Mouse (Mus musculus) kidney, postnatal 4 days (tissue): ENCODE results near the gene Ifitm3.
"Not testable (repeated sequence)": the region's sequence is repeated elsewhere in the genome, so short reads cannot be mapped to it uniquely, and the experiment has no call there.

ENCODE experiments used
- DNase-seq, 2 experiments: peaks; one replicate each; pipeline ENCODE4 v3.0.0; 2021; ENCODE audit warnings: mixed read lengths in 2 of 2

The Ifitm3 gene

GRCm38 (mm10) chr7:141032458-141033167 lies 22.0 kb upstream of the Ifitm3 start:
- DNase-seq, result no peak

DNA sequence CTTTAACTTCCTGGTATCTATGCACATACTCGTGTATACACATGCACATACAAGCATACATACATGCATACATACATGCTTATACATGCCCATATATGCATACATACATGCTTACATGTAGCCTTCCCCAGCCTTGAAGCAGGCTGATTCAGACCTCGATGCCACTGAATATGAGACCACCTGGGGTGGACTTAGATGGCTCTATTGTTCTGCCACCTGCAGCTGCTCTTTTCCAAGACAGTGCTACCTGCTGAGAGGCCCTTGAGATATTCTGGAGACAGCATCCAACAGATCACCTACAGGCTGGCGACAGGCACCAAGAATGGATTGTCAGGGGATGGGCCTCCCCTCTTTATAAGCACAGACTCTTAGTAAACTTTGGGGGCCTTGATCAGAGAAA lies 19.8 kb upstream of the Ifitm3 start:
- no peak for DNase-seq

GRCm38 (mm10) chr7:141028831-141029230 lies 18.3 kb upstream of the Ifitm3 start, which contains the start of gene Gm17387:
Gm17387 (plus strand) TSS chr7:141029131.
- no peak for DNase-seq

DNA sequence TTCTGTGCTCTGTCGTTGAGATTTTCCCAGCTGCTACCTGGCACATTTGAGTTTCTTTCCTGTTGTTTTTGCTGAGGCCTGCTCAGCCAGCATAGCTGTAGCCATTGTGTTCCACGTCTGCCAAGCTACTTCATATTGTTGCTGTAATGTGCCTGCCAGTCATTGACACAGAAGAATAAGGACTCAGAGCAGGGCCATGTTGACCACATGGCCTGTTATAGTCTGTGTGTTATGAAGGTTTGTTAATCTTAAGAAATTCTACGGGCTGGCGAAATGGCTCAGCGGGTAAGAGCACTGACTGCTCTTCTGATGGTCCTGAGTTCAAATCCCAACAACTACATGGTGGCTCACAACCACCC lies 16.1 kb upstream of the Ifitm3 start:
- DNase-seq, result no peak

GRCm38 (mm10) chr7:141026097-141026739 lies 15.6 kb upstream of the Ifitm3 start:
- no peak for DNase-seq

DNA sequence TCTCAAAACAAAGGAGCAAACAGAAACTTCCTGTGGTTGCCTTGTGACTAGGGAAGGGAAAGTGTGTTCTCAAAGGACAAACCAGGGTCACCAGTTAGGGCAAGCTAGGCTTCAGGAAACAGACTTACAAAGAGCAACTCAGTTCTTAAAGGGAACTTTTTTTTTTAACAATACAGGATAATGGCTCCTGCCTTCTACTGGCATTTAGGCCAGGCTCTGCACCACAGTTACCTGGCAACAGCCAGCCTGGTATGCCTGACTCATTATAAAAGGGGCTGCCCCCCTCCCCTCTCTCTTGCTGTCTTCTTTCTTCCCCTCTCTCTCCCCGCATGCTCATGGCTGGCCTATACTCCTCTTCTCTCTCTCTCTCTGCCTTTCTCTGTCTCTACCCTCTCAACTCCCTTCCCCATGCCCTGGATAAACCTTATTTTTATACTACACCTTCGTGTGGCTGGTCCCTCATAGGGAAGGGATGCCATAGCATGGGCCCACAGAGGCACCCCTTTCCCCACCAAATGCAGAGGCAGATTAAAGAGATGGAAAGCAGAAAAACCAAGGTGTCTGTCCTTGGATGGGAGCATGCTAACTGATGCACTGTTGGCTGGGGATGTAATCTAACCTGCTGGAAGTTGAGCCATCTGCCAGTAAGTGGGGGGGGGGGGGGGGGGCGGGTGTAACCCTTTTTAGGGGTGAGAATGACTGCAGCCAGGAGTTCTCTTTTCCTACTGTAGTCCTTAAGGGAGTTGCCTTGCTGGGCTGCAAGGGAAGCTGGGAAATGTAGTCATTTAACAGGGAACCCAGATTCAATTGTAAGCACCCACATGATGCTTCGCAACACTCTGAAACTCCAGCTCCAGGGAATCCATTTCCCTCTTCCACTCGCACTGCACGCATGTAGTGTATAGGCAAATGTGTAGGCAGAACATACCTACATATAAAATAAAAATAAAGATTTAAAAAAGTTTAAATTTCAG lies 14.6 kb upstream of the Ifitm3 start:
- no peak for DNase-seq

DNA sequence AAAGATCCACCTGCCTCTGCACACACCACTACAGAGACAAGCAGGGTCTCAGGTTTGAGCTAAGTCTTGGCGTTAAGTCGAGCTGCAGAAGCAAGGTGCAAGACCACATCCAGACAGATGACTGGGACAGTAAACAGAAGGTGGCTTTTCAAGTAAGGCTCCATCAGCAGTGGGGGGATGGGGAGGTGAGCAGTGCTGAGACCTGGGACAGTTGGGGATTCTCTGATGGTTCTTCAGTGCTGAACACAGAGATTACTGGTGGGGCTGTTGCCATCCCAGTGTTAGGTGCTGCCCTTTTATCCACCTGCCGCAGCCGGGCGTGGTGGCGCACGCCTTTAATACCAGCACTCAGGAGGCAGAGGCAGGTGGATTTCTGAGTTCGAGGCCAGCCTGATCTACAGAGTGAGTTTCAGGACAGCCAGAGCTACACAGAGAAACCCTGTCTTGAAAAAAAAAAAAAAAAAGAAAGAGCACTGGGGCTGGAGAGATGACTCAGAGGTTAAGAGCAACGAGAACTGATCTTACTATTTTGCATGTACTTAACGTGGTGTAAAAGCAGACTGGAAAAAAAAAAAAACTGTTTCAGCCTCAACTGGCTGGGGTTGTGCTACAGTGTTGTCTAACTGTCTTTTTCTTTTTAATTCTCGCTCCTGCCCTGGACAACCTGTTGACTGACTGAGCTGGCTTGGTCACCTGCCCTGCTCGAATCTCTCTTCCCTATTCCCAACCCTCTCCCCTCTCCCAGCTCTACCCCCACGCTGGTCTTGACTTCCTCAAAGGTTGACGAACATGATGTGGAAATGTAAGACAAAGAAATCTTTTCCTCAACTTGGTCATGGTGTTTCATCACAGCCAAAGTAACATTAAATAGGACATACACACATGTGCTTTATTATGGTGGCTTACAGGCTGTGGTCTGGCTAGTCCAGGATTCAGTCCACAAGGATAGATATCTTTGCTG lies 11.2 kb upstream of the Ifitm3 start:
- no peak for DNase-seq

DNA sequence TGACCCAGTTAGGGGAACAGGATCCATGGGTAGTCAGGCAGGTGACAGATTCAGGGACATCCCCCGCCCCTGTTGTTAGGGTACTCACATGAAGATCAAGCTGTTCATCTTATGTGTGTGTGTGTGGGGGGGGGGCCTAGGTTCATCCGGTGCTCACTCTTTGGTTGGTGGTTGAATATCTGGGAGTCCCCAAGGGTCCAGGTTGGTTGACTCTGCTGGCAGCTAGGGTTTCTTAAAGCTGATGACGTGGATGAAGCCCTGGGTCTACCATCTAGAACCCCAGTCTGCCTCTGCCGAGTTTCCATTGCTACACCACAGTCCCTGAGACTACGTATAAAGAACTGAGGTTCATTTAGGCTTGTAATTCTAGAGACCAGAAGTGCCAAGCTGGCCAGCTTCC lies 8.5 kb upstream of the Ifitm3 start:
- no peak for DNase-seq

GRCm38 (mm10) chr7:141017824-141018223 lies 7.3 kb upstream of the Ifitm3 start, which contains the start of gene Ifitm6:
Ifitm6 (minus strand) TSS chr7:141017924.
- not testable (repeated sequence) for DNase-seq

- no peak for DNase-seq
Observed at GRCm38 (mm10) chr7:141016707-141017697, 6.4 kb upstream of the Ifitm3 start.

GRCm38 (mm10) chr7:141011238-141011770 lies 734 bp upstream of the Ifitm3 start:
- no peak for DNase-seq

DNA sequence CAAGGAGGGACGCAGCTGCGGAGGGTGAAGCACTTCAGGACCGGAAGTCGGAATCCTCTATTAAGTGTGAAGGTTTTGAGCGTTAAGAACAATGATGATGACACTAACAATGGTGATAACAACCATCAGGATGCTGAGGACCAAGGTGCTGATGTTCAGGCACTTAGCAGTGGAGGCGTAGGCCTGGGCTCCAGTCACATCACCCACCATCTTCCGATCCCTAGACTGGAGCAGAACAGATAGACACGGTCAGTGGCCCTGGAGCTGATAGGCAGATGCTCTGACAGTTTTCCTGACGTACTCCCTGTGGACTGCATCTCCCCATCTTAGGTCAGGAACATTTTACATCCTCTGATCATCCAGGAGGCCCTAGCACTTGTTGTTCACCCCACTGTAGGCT lies 905 bp downstream of the Ifitm3 start:
- no peak for DNase-seq

- peak; percentile 90 to 94 for DNase-seq
Observed at GRCm38 (mm10) chr7:141008938-141009660, 1.5 kb downstream of the Ifitm3 start.

DNA sequence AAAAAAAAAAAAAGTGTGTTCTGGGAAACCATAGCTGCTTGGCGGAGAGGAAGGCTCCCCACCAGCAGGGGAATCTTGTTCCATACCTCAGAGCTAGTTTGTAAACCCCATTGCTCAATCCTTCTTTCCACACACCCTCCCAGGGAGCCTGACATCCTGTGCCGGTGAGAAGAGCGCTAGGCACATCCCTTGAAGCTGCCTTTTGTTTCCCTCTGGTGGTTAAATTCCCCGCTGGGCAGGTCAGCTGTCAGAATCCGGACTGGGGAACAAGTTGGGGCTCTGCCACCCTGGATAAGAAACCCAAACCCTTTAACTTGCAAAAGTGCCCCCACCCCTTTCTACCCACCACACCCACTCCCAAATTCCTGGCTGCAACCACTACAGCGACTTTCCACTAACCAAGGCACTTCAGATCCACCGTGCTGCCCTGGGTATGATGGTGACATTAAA lies 2.2 kb downstream of the Ifitm3 start:
- DNase-seq, result peak; percentile 24 to 54

- no peak for DNase-seq
Observed at GRCm38 (mm10) chr7:141006914-141007313, 3.7 kb downstream of the Ifitm3 start.

DNA sequence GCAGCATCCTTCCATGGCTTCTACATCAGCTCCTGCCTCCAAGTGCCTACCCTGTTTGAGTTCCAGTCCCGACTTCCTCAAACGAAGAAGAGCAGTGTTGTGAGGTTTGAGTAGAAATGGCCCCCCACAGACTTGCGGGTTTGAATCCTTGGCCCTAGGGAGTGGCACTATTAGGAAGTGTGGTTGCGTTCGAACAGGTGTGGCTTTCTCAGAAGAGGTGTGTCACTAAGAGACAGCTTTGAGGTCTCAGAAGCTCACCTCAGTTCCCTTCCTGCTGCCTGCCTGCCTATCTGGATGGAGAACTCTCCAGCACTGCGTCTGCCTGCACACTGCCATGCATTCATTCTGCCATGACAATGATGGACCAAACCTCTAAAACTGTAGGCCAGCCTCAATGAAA lies 4.1 kb downstream of the Ifitm3 start:
- no peak for DNase-seq

- no peak for DNase-seq
Observed at GRCm38 (mm10) chr7:141003248-141004010, 7.1 kb downstream of the Ifitm3 start.

DNA sequence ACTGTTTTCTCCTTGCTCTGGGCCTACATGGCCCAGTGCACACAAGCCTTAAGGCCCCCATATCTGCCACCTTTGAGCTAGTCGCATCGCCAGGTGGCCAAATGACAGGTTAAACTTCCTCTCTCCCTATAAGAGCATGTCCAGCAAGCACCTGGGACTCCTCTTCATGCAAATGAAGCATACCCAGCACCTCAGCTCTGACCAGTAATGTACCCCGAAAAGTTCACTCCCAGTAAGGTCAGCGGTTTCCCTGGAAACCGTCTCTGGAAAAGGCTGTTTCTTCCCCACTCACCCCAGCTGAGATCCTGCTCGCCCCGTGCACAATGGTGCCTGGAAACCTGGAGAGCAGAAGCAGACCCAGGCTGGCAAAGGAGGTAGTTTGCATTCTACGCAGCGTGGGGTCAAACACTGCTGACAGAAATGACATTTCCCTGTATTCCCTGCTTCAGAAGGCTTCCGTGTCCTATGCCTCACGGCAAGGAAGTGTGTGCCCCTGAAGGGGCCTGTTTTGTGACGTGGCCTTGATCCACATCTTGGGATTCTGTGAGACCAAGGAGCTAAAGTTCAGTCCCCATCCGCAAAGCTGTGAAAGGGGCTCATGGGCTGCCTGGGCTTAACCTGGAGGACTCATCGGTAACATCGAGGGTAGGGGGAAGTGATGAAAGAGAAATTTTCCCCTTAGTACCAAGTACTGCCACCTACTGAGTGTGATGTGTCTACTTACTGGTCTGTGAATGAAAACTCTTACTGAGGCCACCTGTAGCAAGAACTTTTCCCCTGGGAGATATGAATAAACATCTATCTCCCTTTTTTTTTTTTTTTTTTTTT lies 9.5 kb downstream of the Ifitm3 start:
- DNase-seq, result no peak
